Mouse (Mus musculus) megakaryocyte-erythroid progenitor cell, adult 5-6 weeks (primary cell): ENCODE measurements around the gene Myo18b. TPM values are rescaled to one million over a fixed set of nuclear protein-coding genes. Genes with fewer than 3 reads are reported as not detected.
A peak's percentile ranks its signal among the peaks of the same experiment; 100 is the strongest.

Experiments
- ATAC-seq: replicated peaks from 2 replicates; pipeline ENCODE4 v1.8.0; 2016; ENCODE audit warnings: mild to moderate bottlenecking, inconsistent platforms; ENCODE audit not compliant: severe bottlenecking, poor library complexity, low FRiP score, low TSS enrichment
- total RNA-seq, 2 experiments: library from RNA; stranded (forward) in 1 of 2; stranded (reverse) in 1 of 2; fragments of 200-1000, 215-1000 nt in 1 of 2; fragments of >200 nt in 1 of 2; fragmentation: Nextera tagmentation in 1 of 2; gene quantifications; 2 replicates each; pipeline ENCODE4 v1.2.3; 2014 to 2017

Gene Myo18b
- total RNA-seq, 2 experiments from 2014 or later, result not detected

DNA sequence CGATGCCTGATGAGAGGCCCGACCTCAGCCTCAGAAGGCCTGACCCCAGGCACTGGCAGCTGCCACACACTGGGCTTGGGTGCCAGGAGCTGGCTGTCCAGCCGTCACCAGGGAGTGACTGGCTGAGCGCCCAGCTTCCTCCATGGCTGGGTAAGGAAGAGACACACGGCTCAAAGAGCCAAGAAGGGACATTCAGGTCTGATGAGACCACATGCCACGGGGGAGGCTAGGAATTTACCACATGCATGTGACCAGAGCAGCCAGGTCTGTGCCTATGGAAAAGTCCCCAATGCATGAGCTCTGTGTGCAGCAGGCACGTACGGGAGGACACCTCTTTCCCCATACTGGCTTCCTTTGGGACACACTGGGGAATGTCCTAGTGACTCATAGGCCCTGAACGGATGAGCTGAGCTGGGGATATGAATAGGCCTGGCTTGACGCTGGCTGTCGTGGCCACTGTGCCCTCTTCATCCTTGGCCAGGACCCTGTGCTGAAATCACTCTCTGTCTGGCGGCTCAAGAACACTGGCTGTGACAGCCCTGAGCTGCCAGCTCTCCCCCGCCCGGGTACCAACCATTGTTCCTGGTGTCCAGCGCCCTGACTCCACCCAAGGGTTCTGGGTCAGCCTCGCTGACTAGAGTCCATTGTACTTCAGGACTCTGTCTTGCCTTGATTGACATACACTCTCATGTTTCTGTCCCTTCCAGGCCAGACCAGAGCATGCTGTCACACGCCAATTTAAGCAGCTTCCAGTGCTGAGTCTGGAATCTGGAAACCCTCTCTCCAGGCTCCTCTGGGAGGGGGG, 9.3 kb downstream of the Myo18b start:
- no peak for ATAC-seq

- ATAC-seq, result 0 out of 2 replicates have a peak, but pooled peaks have one; percentile 35
Measured at GRCm38 (mm10) chr5:112877391-112878115, 18.6 kb downstream of the Myo18b start.

DNA sequence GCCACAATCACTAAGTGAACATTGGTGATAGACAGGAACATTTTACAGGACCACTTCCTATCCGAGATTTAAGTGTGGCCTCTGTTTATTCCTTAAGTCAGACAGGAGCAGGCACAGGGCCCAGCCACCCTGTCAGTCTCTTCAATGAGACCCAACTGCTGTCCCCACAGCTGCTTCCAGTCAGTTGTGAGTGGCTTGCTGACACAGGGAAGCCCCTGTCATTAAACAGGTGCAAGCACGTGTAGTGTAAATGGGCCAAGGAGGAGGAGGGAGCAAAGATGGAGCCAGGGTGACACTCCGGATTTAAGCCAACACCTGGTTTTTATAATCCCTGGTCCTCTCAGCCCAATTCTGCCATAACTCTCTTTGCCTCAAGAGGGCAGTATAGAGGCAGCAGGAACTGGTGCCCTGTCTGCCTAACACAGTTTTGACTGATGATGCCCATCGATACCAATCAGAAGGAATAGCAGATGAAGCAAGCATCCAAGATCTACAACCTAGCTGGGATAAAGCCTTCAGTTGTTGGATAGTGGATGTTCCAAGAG, 19.2 kb downstream of the Myo18b start:
- 0 out of 2 replicates have a peak, but pooled peaks have one; percentile 56 for ATAC-seq

- ATAC-seq, result no peak
Measured at GRCm38 (mm10) chr5:112872999-112873398, 23.2 kb downstream of the Myo18b start.

GRCm38 (mm10) chr5:112870729-112871128, 25.4 kb downstream of the Myo18b start:
- peak; percentile 58; the same call in 1 of the 2 replicates for ATAC-seq

- ATAC-seq, result no peak
Measured at GRCm38 (mm10) chr5:112868620-112869019, 27.5 kb downstream of the Myo18b start.

GRCm38 (mm10) chr5:112864719-112865367, 31.3 kb downstream of the Myo18b start:
- no peak for ATAC-seq

DNA sequence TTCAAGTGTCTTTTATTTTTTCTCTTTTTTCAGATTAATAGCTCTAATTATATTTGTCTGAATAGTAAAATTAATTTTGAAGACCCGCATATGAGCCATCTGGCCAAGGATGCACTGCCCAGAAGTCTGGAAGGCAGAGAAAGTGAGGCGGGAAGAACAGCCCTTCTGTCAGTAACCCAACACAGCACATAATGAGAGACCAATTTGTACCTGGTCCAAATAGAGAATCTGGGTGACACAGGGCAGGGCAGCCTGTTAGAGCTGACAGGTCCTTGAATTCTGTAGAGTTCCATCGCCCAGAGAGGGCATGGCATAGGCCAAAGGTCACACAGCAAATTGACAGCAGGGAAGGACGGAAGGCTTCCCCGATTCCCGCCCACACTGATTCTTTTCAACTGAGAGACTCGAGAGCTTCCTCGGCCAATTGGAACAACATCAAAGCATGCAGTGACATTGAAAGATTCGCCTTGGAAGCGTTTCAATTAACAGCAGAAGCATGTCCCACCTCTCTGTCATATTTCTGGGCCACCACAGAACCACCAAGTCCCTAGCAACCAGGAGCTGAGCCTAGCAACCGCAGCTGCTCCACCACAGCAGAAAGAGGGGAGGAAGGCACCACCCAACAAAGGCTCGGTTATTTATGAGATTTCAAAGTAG, 36.7 kb downstream of the Myo18b start:
- no peak for ATAC-seq

DNA sequence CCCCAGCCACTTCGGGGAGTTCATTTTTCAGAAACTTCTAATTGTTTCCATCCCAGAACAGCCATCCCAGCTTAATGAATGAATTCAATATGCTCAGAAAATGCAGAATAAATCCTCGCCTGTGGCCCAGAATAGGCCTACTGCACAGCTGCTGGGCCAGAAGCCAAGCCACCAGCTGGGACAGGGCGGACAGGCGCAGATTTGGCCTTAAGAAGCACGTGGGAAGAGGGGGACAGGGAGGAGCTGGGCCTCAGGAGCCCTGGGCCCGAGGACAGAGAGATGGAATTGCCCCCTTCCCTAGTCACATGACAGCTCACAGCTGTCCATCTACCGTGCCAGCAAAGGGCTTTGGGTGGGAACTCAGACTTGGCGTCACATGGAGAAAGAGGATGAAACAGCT, 43.0 kb downstream of the Myo18b start:
- no peak for ATAC-seq

GRCm38 (mm10) chr5:112851389-112851788, 44.8 kb downstream of the Myo18b start:
- ATAC-seq, result no peak

DNA sequence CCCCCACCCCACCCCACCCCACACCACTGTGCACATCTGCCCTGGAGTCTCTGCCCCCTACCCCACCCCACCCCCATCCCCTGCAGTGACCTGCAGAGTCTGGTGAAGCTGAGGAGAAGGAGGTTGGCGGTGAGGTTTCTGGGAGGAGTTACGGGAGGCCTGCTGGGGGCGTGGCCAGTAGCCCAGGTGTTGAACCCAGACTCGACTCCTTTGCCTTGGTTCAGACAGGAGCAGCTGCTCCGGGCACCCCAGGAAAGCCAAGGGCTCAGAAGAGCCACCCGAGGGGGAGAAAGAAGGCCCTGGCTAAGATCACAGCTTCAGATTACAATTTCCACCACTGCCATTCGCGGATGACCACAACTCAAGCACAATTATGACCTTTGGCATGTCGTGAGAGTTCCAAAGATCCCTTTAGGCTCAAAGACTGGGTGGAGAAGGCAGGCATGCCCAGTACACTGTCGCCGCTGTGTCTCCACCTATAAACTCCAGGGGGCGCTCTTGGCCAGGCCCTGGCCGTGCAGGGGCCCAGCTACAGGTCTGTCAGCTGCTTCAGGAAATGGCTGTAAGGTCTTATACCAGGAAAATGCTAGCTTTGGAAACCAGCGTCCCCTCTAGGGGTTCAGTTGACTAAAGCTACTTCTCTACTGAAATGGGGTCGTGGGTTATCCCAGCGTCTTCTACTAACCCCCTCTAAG, 47.4 kb downstream of the Myo18b start:
- 0 out of 2 replicates have a peak, but pooled peaks have one; percentile 55 for ATAC-seq

DNA sequence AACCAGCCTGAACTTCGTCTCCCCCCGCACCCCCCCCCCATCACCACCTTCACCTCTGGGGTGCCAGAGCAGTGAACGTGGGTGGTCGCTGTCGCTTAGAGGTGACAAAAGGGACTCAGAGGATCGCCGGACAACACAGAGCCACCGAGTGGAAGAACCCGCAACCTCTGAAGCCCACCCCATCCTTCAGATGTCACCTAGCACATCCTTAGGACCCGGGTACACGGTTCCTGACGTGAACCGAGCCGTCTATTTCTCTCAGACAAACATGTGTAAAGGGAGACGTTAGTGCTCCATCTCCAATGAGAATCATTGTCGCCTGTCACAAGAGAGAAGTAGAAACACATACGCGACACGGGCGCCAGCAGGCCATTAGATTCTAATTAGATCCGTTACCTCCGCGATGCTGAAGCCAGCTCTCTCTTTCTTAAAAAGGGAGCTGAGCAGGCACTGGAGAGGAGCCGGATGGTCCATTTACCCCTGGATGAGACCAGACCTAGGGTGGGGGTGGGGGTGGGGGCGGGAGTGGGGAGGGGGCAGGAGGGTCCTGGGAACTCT, 48.1 kb downstream of the Myo18b start:
- ATAC-seq, result no peak

DNA sequence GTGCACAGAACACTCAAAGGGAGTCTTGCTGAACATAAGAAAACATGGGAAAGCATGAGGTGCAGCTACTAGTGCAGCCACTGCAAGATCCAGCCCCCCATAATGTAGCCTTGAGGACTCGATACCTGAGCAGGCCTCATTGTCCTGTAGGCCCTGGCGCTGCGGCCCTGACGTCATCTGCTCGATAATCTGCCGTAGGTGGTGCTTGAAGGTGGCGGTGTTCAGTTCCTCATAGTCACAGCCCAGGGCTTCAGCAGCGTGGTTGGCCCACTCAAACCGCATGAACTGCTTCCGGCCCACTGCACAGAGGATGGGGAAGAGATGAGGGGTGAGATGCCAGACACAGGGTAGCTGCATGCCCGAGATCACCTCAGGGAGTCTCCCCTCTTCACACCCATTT, 50.0 kb downstream of the Myo18b start:
- ATAC-seq, result no peak

- no peak for ATAC-seq
Measured at GRCm38 (mm10) chr5:112844460-112844859, 51.7 kb downstream of the Myo18b start.

- no peak for ATAC-seq
Measured at GRCm38 (mm10) chr5:112843676-112844257, 52.4 kb downstream of the Myo18b start.

DNA sequence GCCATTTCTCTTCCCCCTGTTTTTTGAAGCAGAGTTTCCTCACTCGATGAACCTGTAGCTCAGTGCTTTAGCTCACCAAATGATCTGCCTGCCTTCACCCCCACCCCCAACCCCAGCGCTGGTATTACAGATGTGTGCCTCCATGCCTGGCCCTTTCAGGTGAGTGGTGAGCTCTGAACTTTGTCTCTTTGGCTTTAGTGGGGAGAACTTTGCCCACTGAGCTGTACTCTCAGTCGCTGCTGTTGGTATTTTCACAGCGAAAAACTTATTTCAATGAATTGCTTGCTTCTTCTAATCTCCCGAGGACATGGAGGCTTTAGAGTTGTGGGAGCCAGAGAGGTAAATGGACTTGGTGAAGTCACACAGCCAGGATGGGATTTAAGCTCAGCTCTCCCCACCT, 53.5 kb downstream of the Myo18b start:
- ATAC-seq, result no peak

DNA sequence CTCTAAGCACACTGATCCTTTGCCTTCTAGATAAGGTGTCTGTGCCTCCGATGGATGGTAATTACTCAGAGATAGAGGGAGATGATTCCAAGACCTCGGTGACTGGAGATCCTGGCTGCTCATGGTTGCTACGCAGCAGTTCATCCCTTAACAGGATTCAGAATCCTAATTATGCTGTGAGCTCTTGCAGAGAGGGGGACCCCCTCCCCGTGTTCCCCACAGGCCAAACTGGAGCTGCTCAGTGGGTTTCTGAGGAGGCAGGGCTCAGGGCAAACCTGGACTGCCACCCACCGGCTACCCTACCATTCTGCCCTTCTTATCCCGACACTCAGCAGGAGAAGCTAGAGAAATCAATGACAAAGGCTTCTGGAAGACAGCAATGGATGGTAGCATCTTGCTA, 54.3 kb downstream of the Myo18b start:
- no peak for ATAC-seq

DNA sequence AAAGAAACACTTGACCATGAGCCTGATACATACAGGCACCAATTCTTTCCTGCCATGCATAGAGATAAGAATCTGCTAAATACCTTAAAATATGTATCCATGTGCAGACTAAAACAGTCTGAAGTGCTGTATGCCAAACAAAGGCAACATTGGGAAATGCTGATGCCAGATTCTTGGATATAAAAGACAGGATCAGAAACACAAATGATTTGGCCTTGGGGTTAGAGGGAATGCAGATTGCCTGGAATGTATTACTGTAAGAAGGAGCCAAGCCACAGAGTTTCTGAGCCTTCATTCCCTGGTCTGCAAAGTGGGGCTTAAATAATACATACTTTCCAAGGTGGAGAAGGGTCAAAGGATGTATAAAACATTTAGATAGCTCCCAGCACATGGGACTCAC, 61.3 kb downstream of the Myo18b start:
- no peak for ATAC-seq
